20 mouse cellular contexts compared by ENCODE assay signal in genomic region chr8:90391483-90392074, GRCm38 (mm10). TPM values are rescaled to one million over a fixed set of nuclear protein-coding genes. Genes with fewer than 3 reads are reported as not detected.
DNase-seq lines count a peak whose midpoint lies in the region; ATAC-seq and TF ChIP-seq lines count a peak whose summit lies in the region.
"Had no signal": no experiment of that assay in that cellular context is flagged by ENCODE, and none has a peak within 500 bp of the region (broad histone marks: within the 10 kb centered on the region; RNA-seq: fewer than 3 reads in every experiment).

No protein-coding gene starts in this region.

- no peaks in the 10 kb centered on the region for H3K4me1 ChIP-seq in embryonic facial prominence, embryonic 14.5 days (ENCODE audit: control insufficient read depth, insufficient read depth, low read length)
- H3K4me1 ChIP-seq in embryonic facial prominence, embryonic 10.5 days, result no peaks in the 10 kb centered on the region
- H3K4me1 ChIP-seq in CH12.LX (ENCODE audit: control insufficient read depth in 1 of 2, insufficient read depth in 2 of 2), result peaks cover 4 to 39% of the 10 kb centered on the region in 2 experiments; a peak in 3 of 4 replicates
- no peaks in the 10 kb centered on the region for H3K4me1 ChIP-seq in liver, embryonic 12.5 days
- H3K4me1 ChIP-seq: heart, embryonic 10.5 days had no signal

- dilution Hi-C loops in CH12.LX (cut with MboI; ENCODE audit: extremely low pct_ligation_motif_present, extremely low pct_unique_long_range_greater_than_20kb, low sequenced_read_pairs), result no loop called here

- H3K9ac ChIP-seq in embryonic facial prominence, embryonic 14.5 days (ENCODE audit: low read depth, low read length), result no peak overlapping the region
- H3K9ac ChIP-seq in CH12.LX (ENCODE audit: insufficient read depth, low read depth), result no peak overlapping the region
- no peak overlapping the region for H3K9ac ChIP-seq in liver, embryonic 12.5 days

- ATAC-seq in embryonic facial prominence, embryonic 14.5 days (ENCODE audit: low read depth), result no peak
- 0 out of 2 replicates have a peak, but pooled peaks have one; percentile 15 for ATAC-seq in liver, embryonic 12.5 days
- peak; percentile 89 for ATAC-seq in megakaryocyte, adult 5-6 weeks (ENCODE audit: poor library complexity, severe bottlenecking)
- ATAC-seq in frontal cortex, adult (ENCODE audit: low TSS enrichment), result no peak
- ATAC-seq: CD4-positive, CD25-positive, alpha-beta regulatory T cell, adult 4 months; midbrain, embryonic 16.5 days had no signal

- in situ Hi-C loops in CH12.LX (cut with MboI; ENCODE audit: low pct_ligation_motif_present, low pct_unique_long_range_greater_than_20kb, low sequenced_read_pairs), result no loop called here

- no peak overlapping the region for H3K27ac ChIP-seq in embryonic facial prominence, embryonic 14.5 days (replicated peaks; ENCODE audit: low read depth, low read length)
- no peak overlapping the region for H3K27ac ChIP-seq in embryonic facial prominence, embryonic 10.5 days (replicated peaks)
- H3K27ac ChIP-seq in CH12.LX (ENCODE audit: insufficient read depth, low read depth), result peak overlapping the region; percentile 19; the same call in 1 of the 2 replicates
- H3K27ac ChIP-seq in liver, embryonic 12.5 days, result no peak overlapping the region
- H3K27ac ChIP-seq: heart, embryonic 10.5 days had no signal

- H3K27me3 ChIP-seq in embryonic facial prominence, embryonic 14.5 days (replicated peaks; ENCODE audit: control insufficient read depth, insufficient read depth, low read length), result no peaks in the 10 kb centered on the region
- H3K27me3 ChIP-seq in embryonic facial prominence, embryonic 10.5 days (replicated peaks; ENCODE audit: low read depth, poor library complexity, severe bottlenecking), result no peaks in the 10 kb centered on the region
- no peaks in the 10 kb centered on the region for H3K27me3 ChIP-seq in CH12.LX (replicated peaks)
- H3K27me3 ChIP-seq in liver, embryonic 12.5 days (replicated peaks), result no peaks in the 10 kb centered on the region

- WGBS in embryonic facial prominence, embryonic 14.5 days, result 55% methylated on average over 3 of the region's 3 CpGs
- WGBS in embryonic facial prominence, embryonic 10.5 days, result 73% methylated on average over 3 of the region's 3 CpGs
- WGBS in liver, embryonic 12.5 days (ENCODE audit: insufficient replicate concordance), result 28% methylated on average over 3 of the region's 3 CpGs

- no peak for TF ChIP-seq POLR2A in CH12.LX (IDR thresholded peaks at IDR 0.05; ENCODE audit: low read depth, low read length)

- no peaks in the 10 kb centered on the region for H3K36me3 ChIP-seq in embryonic facial prominence, embryonic 14.5 days (ENCODE audit: control insufficient read depth, insufficient read depth, low read length)
- no peaks in the 10 kb centered on the region for H3K36me3 ChIP-seq in embryonic facial prominence, embryonic 10.5 days (replicated peaks)
- H3K36me3 ChIP-seq in CH12.LX (replicated peaks in 1 of 2; ENCODE audit: control insufficient read depth in 1 of 2, insufficient read depth in 1 of 2, low read length in 1 of 2), result no peaks in the 10 kb centered on the region
- H3K36me3 ChIP-seq in liver, embryonic 12.5 days, result no peaks in the 10 kb centered on the region
- H3K36me3 ChIP-seq: heart, embryonic 10.5 days had no signal

- intact Hi-C loops in heart, postnatal 14 days (cut with DNase I), result no loop called here

- no peaks in the 10 kb centered on the region for H3K79me2 ChIP-seq in CH12.LX (replicated peaks; ENCODE audit: control insufficient read depth, extremely low read depth, insufficient read depth, poor library complexity, severe bottlenecking)

- TF ChIP-seq CTCF in CH12.LX (conservative IDR thresholded peaks at IDR 0.05 in 1 of 2, IDR thresholded peaks at IDR 0.05 in 1 of 2; ENCODE audit: low read depth in 2 of 2, low read length in 2 of 2), result no peak

- H3K9me3 ChIP-seq in embryonic facial prominence, embryonic 14.5 days (ENCODE audit: control insufficient read depth, low read length), result no peaks in the 10 kb centered on the region
- no peaks in the 10 kb centered on the region for H3K9me3 ChIP-seq in embryonic facial prominence, embryonic 10.5 days
- no peaks in the 10 kb centered on the region for H3K9me3 ChIP-seq in CH12.LX (replicated peaks; ENCODE audit: low read length)
- no peaks in the 10 kb centered on the region for H3K9me3 ChIP-seq in liver, embryonic 12.5 days (replicated peaks)
- H3K9me3 ChIP-seq: heart, embryonic 10.5 days had no signal

- no peak overlapping the region for H3K4me2 ChIP-seq in embryonic facial prominence, embryonic 14.5 days (ENCODE audit: low read depth, low read length)
- no peak overlapping the region for H3K4me2 ChIP-seq in CH12.LX (ENCODE audit: insufficient read depth, low read depth, poor library complexity, severe bottlenecking)
- no peak overlapping the region for H3K4me2 ChIP-seq in liver, embryonic 12.5 days

- TF ChIP-seq EP300 in CH12.LX (IDR thresholded peaks at IDR 0.05; ENCODE audit: low read length), result no peak

- no peak overlapping the region for H3K4me3 ChIP-seq in embryonic facial prominence, embryonic 14.5 days (ENCODE audit: low read depth, low read length)
- H3K4me3 ChIP-seq in embryonic facial prominence, embryonic 10.5 days, result no peak overlapping the region
- no peak overlapping the region for H3K4me3 ChIP-seq in CH12.LX (replicated peaks in 1 of 3; ENCODE audit: low read depth in 2 of 3, low read length in 2 of 3, poor library complexity in 1 of 3)
- H3K4me3 ChIP-seq in liver, embryonic 12.5 days, result no peak overlapping the region
- H3K4me3 ChIP-seq: heart, embryonic 10.5 days had no signal

- DNase-seq in embryonic facial prominence, embryonic 14.5 days (ENCODE audit: low spot score), result peak; percentile 7
- no peak for DNase-seq in embryonic facial prominence, embryonic 10.5 days (ENCODE audit: low spot score)
- peak; percentile 76 for DNase-seq in CH12.LX (ENCODE audit: extremely low read depth)
- DNase-seq in cerebellum, adult 18-20 months, result no peak
- no peak for DNase-seq in heart, postnatal 14 days
- DNase-seq: adrenal gland, adult 2 months; cerebellum, adult 11 months; cerebellum, postnatal 36 days; gastrocnemius, postnatal 14 days; kidney, adult 8-10 months; kidney, postnatal 25 days; thymus, adult 2 months had no signal

- TF ChIP-seq RAD21 in CH12.LX (IDR thresholded peaks at IDR 0.05; ENCODE audit: low read depth, low read length), result no peak

TF ChIP-seq in CH12.LX, 34 proteins besides CTCF, POLR2A, EP300 and RAD21:
- TF ChIP-seq PAX5 (IDR thresholded peaks at IDR 0.05; ENCODE audit: low read length), result no peak
- no peak for TF ChIP-seq GABPA (IDR thresholded peaks at IDR 0.05; ENCODE audit: insufficient replicate concordance, low read depth, low read length)
- TF ChIP-seq MAZ (IDR thresholded peaks at IDR 0.05; ENCODE audit: low read depth, low read length), result no peak

RNA-seq across cellular contexts. Expression of gene Tox3, which starts 43.4 kb away (rescaled TPM):
- polyA plus RNA-seq in embryonic facial prominence, embryonic 14.5 days (2014; fragmentation: Nextera tagmentation; extraction: Ambion mirVana), result 4.9 and 5.2 TPM in 2 replicates
- 7.9 and 9.6 TPM in 2 replicates for polyA plus RNA-seq in embryonic facial prominence, embryonic 10.5 days (2016; fragmentation: Nextera tagmentation; extraction: Ambion mirVana)
- total RNA-seq in CH12.LX (2012; rRNA removed), result not detected in 2 replicates
- not detected in 2 replicates for total RNA-seq in CH12.LX (2014; rRNA removed)
- not detected in 2 replicates for polyA plus RNA-seq in CH12.LX (2012; ENCODE audit: insufficient read length, low read depth)
- 0.54 and 0.76 TPM in 2 replicates for polyA plus RNA-seq in liver, embryonic 12.5 days (2016; fragmentation: Nextera tagmentation; extraction: Ambion mirVana)
- 0.80 and 1.4 TPM in 2 replicates for total RNA-seq in megakaryocyte, adult 5-6 weeks (2015)
- total RNA-seq in megakaryocyte, adult 5-6 weeks (2017), result 0.07 and 0.73 TPM in 2 replicates
- total RNA-seq in heart, postnatal 14 days (2021), result 1 to 10 TPM; 4.3 to 4.6 TPM
- total RNA-seq: megakaryocyte-erythroid progenitor cell, adult 5-6 weeks; MEL had no signal
- polyA plus RNA-seq: CD4-positive, CD25-positive, alpha-beta regulatory T cell, adult 4 months had no signal

Comparison
In these comparisons a context has a peak if more than half of its experiments do, and no peak if none do; other contexts are left out.
1. DNase-seq: peak in embryonic facial prominence, embryonic 14.5 days (single experiment) and CH12.LX (single experiment); none in embryonic facial prominence, embryonic 10.5 days (single experiment), cerebellum, adult 18-20 months (0 of 2) and heart, postnatal 14 days (0 of 2).
2. ATAC-seq: peak in liver, embryonic 12.5 days (single experiment) and megakaryocyte, adult 5-6 weeks (single experiment); none in embryonic facial prominence, embryonic 14.5 days (single experiment) and frontal cortex, adult (single experiment).